Mouse (Mus musculus): ENCODE measurements at regions not wholly inside any gene's neighbourhood (a gene's known extent, or its start where the extent isn't known, plus 50 kb on each side); places are given as distances from the start of the nearest gene placed in this dataset.

- Histone ChIP-seq H3K9me3 (replicated peaks) (no peaks in the 10 kb centered on the region), H3K4me1 (no peaks in the 10 kb centered on the region), H3K4me2 (replicated peaks) (no peak overlapping the region), H3K9ac (no peak overlapping the region), H3K36me3 (no peaks in the 10 kb centered on the region), H3K27ac (no peak overlapping the region), H3K27me3 (no peaks in the 10 kb centered on the region), H3K4me3 (no peak overlapping the region)
- ATAC-seq (ENCODE audit: low FRiP score) = no peak
- WGBS = 82% methylated on average over 6 of the region's 6 CpGs
Observed at GRCm38 (mm10) chr2:137417691-137418090, 301.2 kb upstream of the Jag1 start.

- Histone ChIP-seq H3K9me3 (replicated peaks) (no peaks in the 10 kb centered on the region), H3K27ac (no peak overlapping the region), H3K4me3 (no peak overlapping the region), H3K9ac (no peak overlapping the region), H3K36me3 (no peaks in the 10 kb centered on the region), H3K4me2 (replicated peaks) (no peak overlapping the region), H3K4me1 (no peaks in the 10 kb centered on the region), H3K27me3 (no peaks in the 10 kb centered on the region)
- WGBS = 81% methylated on average over 3 of the region's 3 CpGs
- ATAC-seq (ENCODE audit: low FRiP score) = no peak
Observed at GRCm38 (mm10) chr2:137413432-137413831, 297.0 kb upstream of the Jag1 start.

GRCm38 (mm10) chr2:137409611-137410010 is 293.2 kb upstream of the Jag1 start:
- H3K9ac ChIP-seq = no peak overlapping the region
- H3K4me3 ChIP-seq = no peak overlapping the region
- H3K4me2 ChIP-seq (replicated peaks) = no peak overlapping the region
- no peaks in the 10 kb centered on the region for H3K27me3 ChIP-seq
- no peaks in the 10 kb centered on the region for H3K36me3 ChIP-seq
- 87% methylated on average over 2 of the region's 2 CpGs for WGBS
- no peaks in the 10 kb centered on the region for H3K9me3 ChIP-seq (replicated peaks)
- no peak for ATAC-seq (ENCODE audit: low FRiP score)
- no peaks in the 10 kb centered on the region for H3K4me1 ChIP-seq
- no peak overlapping the region for H3K27ac ChIP-seq

GRCm38 (mm10) chr2:137408294-137408693 is 291.9 kb upstream of the Jag1 start:
- ATAC-seq (ENCODE audit: low FRiP score) = no peak
- Histone ChIP-seq H3K27ac (no peak overlapping the region), H3K9ac (no peak overlapping the region), H3K4me2 (replicated peaks) (no peak overlapping the region), H3K4me1 (no peaks in the 10 kb centered on the region), H3K4me3 (no peak overlapping the region), H3K9me3 (replicated peaks) (no peaks in the 10 kb centered on the region), H3K36me3 (no peaks in the 10 kb centered on the region), H3K27me3 (no peaks in the 10 kb centered on the region)
- 90% methylated on average over 2 of the region's 2 CpGs for WGBS

GRCm38 (mm10) chr2:137393486-137393885 is 277.0 kb upstream of the Jag1 start:
- Histone ChIP-seq H3K36me3 (no peaks in the 10 kb centered on the region), H3K27me3 (no peaks in the 10 kb centered on the region), H3K9ac (no peak overlapping the region), H3K4me3 (no peak overlapping the region), H3K4me2 (replicated peaks) (no peak overlapping the region), H3K4me1 (no peaks in the 10 kb centered on the region), H3K9me3 (replicated peaks) (no peaks in the 10 kb centered on the region), H3K27ac (no peak overlapping the region)
- whole genome bisulfite sequencing = 80% methylated on average over 4 of the region's 4 CpGs
- no peak for ATAC-seq (ENCODE audit: low FRiP score)

GRCm38 (mm10) chr2:137379816-137380215 is 263.4 kb upstream of the Jag1 start:
- no peak for ATAC-seq (ENCODE audit: low FRiP score)
- no peak overlapping the region for H3K4me3 ChIP-seq
- no peak overlapping the region for H3K27ac ChIP-seq
- no peaks in the 10 kb centered on the region for H3K36me3 ChIP-seq
- H3K4me2 ChIP-seq (replicated peaks) = no peak overlapping the region
- no peaks in the 10 kb centered on the region for H3K9me3 ChIP-seq (replicated peaks)
- H3K9ac ChIP-seq = no peak overlapping the region
- H3K4me1 ChIP-seq = no peaks in the 10 kb centered on the region
- no peaks in the 10 kb centered on the region for H3K27me3 ChIP-seq
- WGBS = 89% methylated on average over 2 of the region's 2 CpGs

GRCm38 (mm10) chr2:137375346-137375745 is 258.9 kb upstream of the Jag1 start:
- Histone ChIP-seq H3K4me3 (no peak overlapping the region), H3K27me3 (no peaks in the 10 kb centered on the region), H3K4me2 (replicated peaks) (no peak overlapping the region), H3K9me3 (replicated peaks) (no peaks in the 10 kb centered on the region), H3K9ac (no peak overlapping the region), H3K4me1 (no peaks in the 10 kb centered on the region), H3K36me3 (no peaks in the 10 kb centered on the region), H3K27ac (no peak overlapping the region)
- 88% methylated on average over 5 of the region's 5 CpGs for WGBS
- ATAC-seq (ENCODE audit: low FRiP score) = no peak

- no peaks in the 10 kb centered on the region for H3K4me1 ChIP-seq
- H3K4me2 ChIP-seq (replicated peaks) = no peak overlapping the region
- no peak for ATAC-seq (ENCODE audit: low FRiP score)
- no peak overlapping the region for H3K4me3 ChIP-seq
- 72% methylated on average over 2 of the region's 2 CpGs for WGBS
- no peak overlapping the region for H3K27ac ChIP-seq
- no peaks in the 10 kb centered on the region for H3K36me3 ChIP-seq
- no peaks in the 10 kb centered on the region for H3K9me3 ChIP-seq (replicated peaks)
- H3K27me3 ChIP-seq = no peaks in the 10 kb centered on the region
- H3K9ac ChIP-seq = no peak overlapping the region
Observed at GRCm38 (mm10) chr2:137371062-137371461, 254.6 kb upstream of the Jag1 start.

- Histone ChIP-seq H3K4me2 (replicated peaks) (no peak overlapping the region), H3K4me1 (no peaks in the 10 kb centered on the region), H3K9me3 (replicated peaks) (no peaks in the 10 kb centered on the region), H3K9ac (no peak overlapping the region), H3K36me3 (no peaks in the 10 kb centered on the region), H3K4me3 (no peak overlapping the region), H3K27ac (no peak overlapping the region), H3K27me3 (no peaks in the 10 kb centered on the region)
- ATAC-seq (ENCODE audit: low FRiP score) = no peak
- 86% methylated on average over 2 of the region's 2 CpGs for WGBS
Observed at GRCm38 (mm10) chr2:137363006-137363405, 246.6 kb upstream of the Jag1 start.

GRCm38 (mm10) chr2:137357181-137357738 is 240.8 kb upstream of the Jag1 start:
- Histone ChIP-seq H3K4me3 (no peak overlapping the region), H3K9me3 (replicated peaks) (no peaks in the 10 kb centered on the region), H3K36me3 (no peaks in the 10 kb centered on the region), H3K9ac (no peak overlapping the region), H3K27me3 (no peaks in the 10 kb centered on the region), H3K4me1 (no peaks in the 10 kb centered on the region), H3K4me2 (replicated peaks) (no peak overlapping the region), H3K27ac (no peak overlapping the region)
- no peak for ATAC-seq (ENCODE audit: low FRiP score)
- WGBS = 79% methylated on average over 13 of the region's 13 CpGs

- Histone ChIP-seq H3K27ac (no peak overlapping the region), H3K27me3 (no peaks in the 10 kb centered on the region), H3K4me3 (no peak overlapping the region), H3K9ac (no peak overlapping the region), H3K4me2 (replicated peaks) (no peak overlapping the region), H3K9me3 (replicated peaks) (no peaks in the 10 kb centered on the region), H3K36me3 (no peaks in the 10 kb centered on the region), H3K4me1 (no peaks in the 10 kb centered on the region)
- no peak for ATAC-seq (ENCODE audit: low FRiP score)
- WGBS = 79% methylated on average over 2 of the region's 2 CpGs
Observed at GRCm38 (mm10) chr2:137343736-137344135, 227.3 kb upstream of the Jag1 start.

GRCm38 (mm10) chr2:137329995-137330394 is 213.6 kb upstream of the Jag1 start:
- Histone ChIP-seq H3K9me3 (replicated peaks) (no peaks in the 10 kb centered on the region), H3K9ac (no peak overlapping the region), H3K4me1 (no peaks in the 10 kb centered on the region), H3K4me3 (no peak overlapping the region), H3K36me3 (no peaks in the 10 kb centered on the region), H3K4me2 (replicated peaks) (no peak overlapping the region), H3K27ac (no peak overlapping the region), H3K27me3 (no peaks in the 10 kb centered on the region)
- WGBS = 88% methylated on average over 8 of the region's 8 CpGs
- ATAC-seq (ENCODE audit: low FRiP score) = no peak

GRCm38 (mm10) chr2:137323445-137323844 is 207.0 kb upstream of the Jag1 start:
- Histone ChIP-seq H3K4me2 (replicated peaks) (no peak overlapping the region), H3K9ac (no peak overlapping the region), H3K4me1 (no peaks in the 10 kb centered on the region), H3K4me3 (no peak overlapping the region), H3K27me3 (no peaks in the 10 kb centered on the region), H3K27ac (no peak overlapping the region), H3K9me3 (replicated peaks) (no peaks in the 10 kb centered on the region), H3K36me3 (no peaks in the 10 kb centered on the region)
- ATAC-seq (ENCODE audit: low FRiP score) = no peak
- WGBS = 80% methylated on average over 5 of the region's 5 CpGs
